Comparison of ENCODE assay signal across 8 mouse cellular contexts in genomic region chr11:116023771-116024355, GRCm38 (mm10). TPM values are rescaled to one million over a fixed set of nuclear protein-coding genes. Genes with fewer than 3 reads are reported as not detected.
DNase-seq lines count a peak whose midpoint lies in the region; ATAC-seq and TF ChIP-seq lines count a peak whose summit lies in the region.

No protein-coding gene starts in this region.

- peak overlapping the region; percentile 99 for H3K9ac ChIP-seq in MEL (ENCODE audit: control insufficient read depth, low read depth, low read length, poor library complexity, severe bottlenecking)
- peak overlapping the region; percentile 100 for H3K9ac ChIP-seq in forebrain, postnatal 0 days
- peak overlapping the region; percentile 99 for H3K9ac ChIP-seq in hindbrain, embryonic 11.5 days (ENCODE audit: low read depth, low read length)
- H3K9ac ChIP-seq in lung, embryonic 14.5 days, result peak overlapping the region; percentile 99

- no peak for TF ChIP-seq EP300 in MEL (IDR thresholded peaks at IDR 0.05; ENCODE audit: low read depth in 1 of 2, low read length in 2 of 2)

- WGBS in forebrain, postnatal 0 days, result 1% methylated on average over 55 of the region's 57 CpGs
- under 1% methylated on average over 57 of the region's 57 CpGs for WGBS in hindbrain, embryonic 11.5 days
- under 1% methylated on average over 54 of the region's 57 CpGs for WGBS in lung, embryonic 14.5 days

- no peak for TF ChIP-seq RAD21 in MEL (IDR thresholded peaks at IDR 0.05; ENCODE audit: low read depth, low read length)

- H3K4me1 ChIP-seq in MEL (ENCODE audit: control insufficient read depth in 1 of 2, insufficient read depth in 2 of 2, low read length in 2 of 2), result peaks cover 3 to 6% of the 10 kb centered on the region in 2 experiments; a peak in 3 of 4 replicates
- H3K4me1 ChIP-seq in forebrain, postnatal 0 days (ENCODE audit: insufficient read depth), result peaks cover 4% of the 10 kb centered on the region; the same call in 1 of the 2 replicates
- H3K4me1 ChIP-seq in hindbrain, embryonic 11.5 days (replicated peaks; ENCODE audit: control insufficient read depth, insufficient read depth, low read length), result no peaks in the 10 kb centered on the region
- H3K4me1 ChIP-seq in lung, embryonic 14.5 days (ENCODE audit: insufficient read depth), result 0 out of 2 replicates have a peak, but pooled peaks cover 3% of the 10 kb centered on the region

- TF ChIP-seq CTCF in MEL (IDR thresholded peaks at IDR 0.05 in 2 of 3, conservative IDR thresholded peaks at IDR 0.05 in 1 of 3; ENCODE audit: control insufficient read depth in 1 of 3, insufficient read depth in 1 of 3, low read depth in 2 of 3, low read length in 3 of 3, poor library complexity in 1 of 3, severe bottlenecking in 1 of 3), result peak; percentile 58 to 88 (median 63)
- peak; percentile 74 for TF ChIP-seq CTCF in forebrain, postnatal 0 days (IDR thresholded peaks at IDR 0.05; ENCODE audit: low read depth)
- peak; percentile 86 for TF ChIP-seq CTCF in lung, embryonic 14.5 days (IDR thresholded peaks at IDR 0.05; ENCODE audit: low read depth)

- peak overlapping the region; percentile 49 to 97 for H3K4me3 ChIP-seq in MEL (ENCODE audit: control insufficient read depth in 1 of 2, insufficient read depth in 1 of 2, low read depth in 2 of 2, low read length in 2 of 2)
- H3K4me3 ChIP-seq in forebrain, postnatal 0 days (ENCODE audit: low read depth, low read length), result peak overlapping the region; percentile 88
- H3K4me3 ChIP-seq in hindbrain, embryonic 11.5 days (ENCODE audit: low read depth, low read length), result peak overlapping the region; percentile 96
- peak overlapping the region; percentile 94 for H3K4me3 ChIP-seq in lung, embryonic 14.5 days (ENCODE audit: low read depth, low read length)

- no peaks in the 10 kb centered on the region for H3K9me3 ChIP-seq in MEL (replicated peaks; ENCODE audit: insufficient read depth, low read length)
- no peaks in the 10 kb centered on the region for H3K9me3 ChIP-seq in forebrain, postnatal 0 days (ENCODE audit: low read length)
- no peaks in the 10 kb centered on the region for H3K9me3 ChIP-seq in hindbrain, embryonic 11.5 days (ENCODE audit: control insufficient read depth, low read length)
- no peaks in the 10 kb centered on the region for H3K9me3 ChIP-seq in lung, embryonic 14.5 days (ENCODE audit: low read depth, low read length)

- no peak for DNase-seq in MEL (ENCODE audit: low read depth, low spot score)
- peak; percentile 86 for DNase-seq in cerebellum, adult 11 months
- DNase-seq in forebrain, postnatal 0 days, result no peak
- DNase-seq in hindbrain, embryonic 11.5 days (ENCODE audit: low spot score), result peak; percentile 81
- peak; percentile 88 for DNase-seq in layer of hippocampus, adult 9-11 months
- peak; percentile 81 for DNase-seq in lung, embryonic 14.5 days
- peak; percentile 68 for DNase-seq in ovary, postnatal 14 days (ENCODE audit: low spot score)
- peak; percentile 91 for DNase-seq in thymus, postnatal 4 days

- peak; percentile 57 for ATAC-seq in forebrain, postnatal 0 days
- peak; percentile 72 for ATAC-seq in hindbrain, embryonic 11.5 days (ENCODE audit: low FRiP score)
- ATAC-seq in lung, embryonic 14.5 days (ENCODE audit: insufficient read depth), result peak; percentile 67

- H3K27me3 ChIP-seq in MEL (ENCODE audit: control insufficient read depth in 1 of 2, insufficient read depth in 2 of 2, low read length in 2 of 2), result no peaks in the 10 kb centered on the region
- H3K27me3 ChIP-seq in forebrain, postnatal 0 days (ENCODE audit: insufficient read depth, low read length), result no peaks in the 10 kb centered on the region
- no peaks in the 10 kb centered on the region for H3K27me3 ChIP-seq in hindbrain, embryonic 11.5 days (ENCODE audit: control insufficient read depth, insufficient read depth, low read length)
- H3K27me3 ChIP-seq in lung, embryonic 14.5 days (ENCODE audit: insufficient read depth, low read length), result no peaks in the 10 kb centered on the region

- peak overlapping the region; percentile 98 for H3K27ac ChIP-seq in MEL (ENCODE audit: control insufficient read depth, low read depth, low read length)
- H3K27ac ChIP-seq in forebrain, postnatal 0 days (ENCODE audit: low read depth, low read length), result peak overlapping the region; percentile 97
- H3K27ac ChIP-seq in hindbrain, embryonic 11.5 days (ENCODE audit: low read depth, low read length), result peak overlapping the region; percentile 98
- peak overlapping the region; percentile 100 for H3K27ac ChIP-seq in lung, embryonic 14.5 days (ENCODE audit: low read depth)

- H3K4me2 ChIP-seq in forebrain, postnatal 0 days (ENCODE audit: low read depth), result peak overlapping the region; percentile 77
- H3K4me2 ChIP-seq in hindbrain, embryonic 11.5 days (replicated peaks; ENCODE audit: low read depth, low read length), result peak overlapping the region; percentile 34
- peak overlapping the region; percentile 58 for H3K4me2 ChIP-seq in lung, embryonic 14.5 days

- peaks cover 4 to 19% of the 10 kb centered on the region in 2 experiments for H3K36me3 ChIP-seq in MEL (ENCODE audit: control insufficient read depth in 1 of 2, insufficient read depth in 2 of 2, low read length in 2 of 2)
- H3K36me3 ChIP-seq in forebrain, postnatal 0 days (ENCODE audit: insufficient read depth), result peaks cover 22% of the 10 kb centered on the region
- H3K36me3 ChIP-seq in hindbrain, embryonic 11.5 days (ENCODE audit: control insufficient read depth, insufficient read depth, low read length), result no peaks in the 10 kb centered on the region
- H3K36me3 ChIP-seq in lung, embryonic 14.5 days (ENCODE audit: insufficient read depth), result peaks cover 22% of the 10 kb centered on the region

- no peak for TF ChIP-seq POLR2A in MEL (IDR thresholded peaks at IDR 0.05; ENCODE audit: control insufficient read depth in 1 of 2, insufficient read depth in 1 of 2, low read depth in 1 of 2, low read length in 2 of 2, poor library complexity in 1 of 2)

- peaks cover 14% of the 10 kb centered on the region for H3K79me2 ChIP-seq in MEL (ENCODE audit: control insufficient read depth, insufficient read depth, low read length, poor library complexity)

TF ChIP-seq in MEL, 35 proteins besides CTCF, POLR2A, EP300 and RAD21:
- TF ChIP-seq RCOR1 (IDR thresholded peaks at IDR 0.05; ENCODE audit: low read depth, low read length), result no peak
- 0 out of 2 replicates have a peak, but pooled peaks have one; percentile 31 for TF ChIP-seq MAZ (IDR thresholded peaks at IDR 0.05; ENCODE audit: low read depth, low read length)
- peak; percentile 87; the same call in 1 of the 2 replicates for TF ChIP-seq UBTF (IDR thresholded peaks at IDR 0.05; ENCODE audit: borderline replicate concordance, insufficient read depth, low read depth, low read length)
TF ChIP-seq in MEL: peak in this region for 2.

RNA-seq across cellular contexts. Expression of gene H3f3b, which starts 3.9 kb away (rescaled TPM):
- 451 and 498 TPM in 2 replicates for total RNA-seq in MEL (2012; rRNA removed)
- polyA plus RNA-seq in MEL (2012; ENCODE audit: insufficient read depth in 1 of 2, insufficient read length in 2 of 2, low read depth in 1 of 2, low replicate concordance in 2 of 2, missing spikeins in 1 of 2), result 100 to 1,000 TPM in 1 of 2 experiments, 10 to 100 TPM in 1; 96.6 to 767 TPM
- 730 and 936 TPM in 2 replicates for total RNA-seq in forebrain, postnatal 0 days (2014; rRNA removed)
- polyA plus RNA-seq in forebrain, postnatal 0 days (2015; fragmentation: Nextera tagmentation; extraction: Ambion mirVana), result 2,422 and 2,718 TPM in 2 replicates
- 2,172 and 2,203 TPM in 2 replicates for polyA plus RNA-seq in hindbrain, embryonic 11.5 days (2014; fragmentation: Nextera tagmentation; extraction: Ambion mirVana)
- polyA plus RNA-seq in lung, embryonic 14.5 days (2014; fragmentation: Nextera tagmentation; extraction: Ambion mirVana), result 1,851 and 1,959 TPM in 2 replicates

RNA-seq across cellular contexts. Expression of gene Unk, which starts 6.3 kb away (rescaled TPM):
- 21.7 and 24.0 TPM in 2 replicates for total RNA-seq in MEL (2012; rRNA removed)
- 10 to 100 TPM in 1 of 2 experiments, not detected in 1; 42.3 TPM for polyA plus RNA-seq in MEL (2012; ENCODE audit: insufficient read depth in 1 of 2, insufficient read length in 2 of 2, low read depth in 1 of 2, low replicate concordance in 2 of 2, missing spikeins in 1 of 2)
- total RNA-seq in forebrain, postnatal 0 days (2014; rRNA removed), result 38.9 and 43.8 TPM in 2 replicates
- polyA plus RNA-seq in forebrain, postnatal 0 days (2015; fragmentation: Nextera tagmentation; extraction: Ambion mirVana), result 18.7 and 22.5 TPM in 2 replicates
- polyA plus RNA-seq in hindbrain, embryonic 11.5 days (2014; fragmentation: Nextera tagmentation; extraction: Ambion mirVana), result 25.8 and 26.9 TPM in 2 replicates
- polyA plus RNA-seq in lung, embryonic 14.5 days (2014; fragmentation: Nextera tagmentation; extraction: Ambion mirVana), result 39.5 and 44.4 TPM in 2 replicates

RNA-seq across cellular contexts. Expression of gene Galk1, which starts 11.3 kb away (rescaled TPM):
- 253 and 322 TPM in 2 replicates for total RNA-seq in MEL (2012; rRNA removed)
- polyA plus RNA-seq in MEL (2012; ENCODE audit: insufficient read depth in 1 of 2, insufficient read length in 2 of 2, low read depth in 1 of 2, low replicate concordance in 2 of 2, missing spikeins in 1 of 2), result 100 to 1,000 TPM in 1 of 2 experiments, not detected in 1; 326 TPM
- 42.6 and 52.2 TPM in 2 replicates for total RNA-seq in forebrain, postnatal 0 days (2014; rRNA removed)
- 61.1 and 66.4 TPM in 2 replicates for polyA plus RNA-seq in forebrain, postnatal 0 days (2015; fragmentation: Nextera tagmentation; extraction: Ambion mirVana)
- 89.0 and 96.3 TPM in 2 replicates for polyA plus RNA-seq in hindbrain, embryonic 11.5 days (2014; fragmentation: Nextera tagmentation; extraction: Ambion mirVana)
- polyA plus RNA-seq in lung, embryonic 14.5 days (2014; fragmentation: Nextera tagmentation; extraction: Ambion mirVana), result 191 and 208 TPM in 2 replicates

RNA-seq across cellular contexts. Expression of gene Itgb4, which starts 49.4 kb away (rescaled TPM):
- total RNA-seq in MEL (2012; rRNA removed), result 0.39 and 0.69 TPM in 2 replicates
- polyA plus RNA-seq in MEL (2012; ENCODE audit: insufficient read depth in 1 of 2, insufficient read length in 2 of 2, low read depth in 1 of 2, low replicate concordance in 2 of 2, missing spikeins in 1 of 2), result under 1 TPM in 1 of 2 experiments, not detected in 1; 0.85 TPM
- total RNA-seq in forebrain, postnatal 0 days (2014; rRNA removed), result 0.46 and 1.1 TPM in 2 replicates
- 0.93 and 1.3 TPM in 2 replicates for polyA plus RNA-seq in forebrain, postnatal 0 days (2015; fragmentation: Nextera tagmentation; extraction: Ambion mirVana)
- polyA plus RNA-seq in hindbrain, embryonic 11.5 days (2014; fragmentation: Nextera tagmentation; extraction: Ambion mirVana), result 0.36 and 0.82 TPM in 2 replicates
- polyA plus RNA-seq in lung, embryonic 14.5 days (2014; fragmentation: Nextera tagmentation; extraction: Ambion mirVana), result 2.0 and 2.3 TPM in 2 replicates

RNA-seq across cellular contexts. Expression of gene Unc13d, which starts 53.9 kb away (rescaled TPM):
- 146 and 176 TPM in 2 replicates for total RNA-seq in MEL (2012; rRNA removed)
- 100 to 1,000 TPM in 1 of 2 experiments, not detected in 1; 115 TPM for polyA plus RNA-seq in MEL (2012; ENCODE audit: insufficient read depth in 1 of 2, insufficient read length in 2 of 2, low read depth in 1 of 2, low replicate concordance in 2 of 2, missing spikeins in 1 of 2)
- total RNA-seq in forebrain, postnatal 0 days (2014; rRNA removed), result 0.46 and 0.86 TPM in 2 replicates
- 0.29 and 0.58 TPM in 2 replicates for polyA plus RNA-seq in forebrain, postnatal 0 days (2015; fragmentation: Nextera tagmentation; extraction: Ambion mirVana)
- 1.1 and 1.3 TPM in 2 replicates for polyA plus RNA-seq in hindbrain, embryonic 11.5 days (2014; fragmentation: Nextera tagmentation; extraction: Ambion mirVana)
- 2.5 and 3.3 TPM in 2 replicates for polyA plus RNA-seq in lung, embryonic 14.5 days (2014; fragmentation: Nextera tagmentation; extraction: Ambion mirVana)

Comparison
In these comparisons a context has a peak if more than half of its experiments do, and no peak if none do; other contexts are left out.
1. DNase-seq: peak in cerebellum, adult 11 months (single experiment), hindbrain, embryonic 11.5 days (single experiment), layer of hippocampus, adult 9-11 months (single experiment), lung, embryonic 14.5 days (single experiment), ovary, postnatal 14 days (single experiment) and thymus, postnatal 4 days (single experiment); none in MEL (single experiment) and forebrain, postnatal 0 days (single experiment).
2. Peak in every context shown above with its lines, with median percentiles within 50 percentile points of each other: H3K27ac ChIP-seq, H3K4me3 ChIP-seq, H3K9ac ChIP-seq, CTCF ChIP-seq, ATAC-seq and H3K4me2 ChIP-seq.